Mouse (Mus musculus) T-helper 1 cell (primary cell): ENCODE data around the gene Prkar1a.
"Not testable (repeated sequence)": the region's sequence is repeated elsewhere in the genome, so short reads cannot be mapped to it uniquely, and the experiment has no call there.

ENCODE experiments used
- in situ Hi-C: fragments of 300-600 bp; cut with MboI, MseI; formaldehyde crosslinking; loops from one replicate; pipeline ENCODE4 v1.15.1; 2025; ENCODE audit warnings: high pct_unique_total_duplicates

The Prkar1a gene

GRCm38 (mm10) chr11:109649206-109649605 lies at the start of gene Prkar1a:
Gene Prkar1a (plus strand): TSS chr11:109649405.
- in situ Hi-C loops, result no loop called here

- in situ Hi-C loops, result no loop called here
Observed at GRCm38 (mm10) chr11:109607600-109607999, 41.6 kb upstream of the Prkar1a start.

- in situ Hi-C loops, result no loop called here
Observed at GRCm38 (mm10) chr11:109608976-109609625, 40.1 kb upstream of the Prkar1a start.

- in situ Hi-C loops, result no loop called here
Observed at GRCm38 (mm10) chr11:109610046-109610794, 39.0 kb upstream of the Prkar1a start.

- in situ Hi-C loops, result no loop called here
Observed at GRCm38 (mm10) chr11:109610795-109611302, 38.4 kb upstream of the Prkar1a start.

GRCm38 (mm10) chr11:109611303-109612149 lies 37.7 kb upstream of the Prkar1a start, which contains the start of gene Wipi1:
Gene Wipi1 (minus strand): TSS chr11:109611967.
- in situ Hi-C loops, result no loop called here

- in situ Hi-C loops, result no loop called here
Observed at GRCm38 (mm10) chr11:109612871-109613529, 36.2 kb upstream of the Prkar1a start.

GRCm38 (mm10) chr11:109615286-109615685 lies 33.9 kb upstream of the Prkar1a start:
- in situ Hi-C loops, result no loop called here

- in situ Hi-C loops, result no loop called here
Observed at GRCm38 (mm10) chr11:109616352-109616751, 32.9 kb upstream of the Prkar1a start.

- in situ Hi-C loops, result no loop called here
Observed at GRCm38 (mm10) chr11:109616766-109617165, 32.4 kb upstream of the Prkar1a start.

GRCm38 (mm10) chr11:109619055-109619454 lies 30.1 kb upstream of the Prkar1a start:
- in situ Hi-C loops, result not testable (repeated sequence)

GRCm38 (mm10) chr11:109620356-109620755 lies 28.8 kb upstream of the Prkar1a start:
- in situ Hi-C loops, result no loop called here

GRCm38 (mm10) chr11:109621183-109621582 lies 28.0 kb upstream of the Prkar1a start:
- in situ Hi-C loops, result no loop called here

- in situ Hi-C loops, result no loop called here
Observed at GRCm38 (mm10) chr11:109622518-109623037, 26.6 kb upstream of the Prkar1a start.

- in situ Hi-C loops, result no loop called here
Observed at GRCm38 (mm10) chr11:109623238-109623637, 26.0 kb upstream of the Prkar1a start.

GRCm38 (mm10) chr11:109627648-109628047 lies 21.6 kb upstream of the Prkar1a start:
- in situ Hi-C loops, result no loop called here

- in situ Hi-C loops, result no loop called here
Observed at GRCm38 (mm10) chr11:109628099-109628498, 21.1 kb upstream of the Prkar1a start.

- in situ Hi-C loops, result no loop called here
Observed at GRCm38 (mm10) chr11:109629021-109629521, 20.1 kb upstream of the Prkar1a start.

- in situ Hi-C loops, result no loop called here
Observed at GRCm38 (mm10) chr11:109634928-109635327, 14.3 kb upstream of the Prkar1a start.

- in situ Hi-C loops, result no loop called here
Observed at GRCm38 (mm10) chr11:109635871-109636395, 13.3 kb upstream of the Prkar1a start.
